Mouse (Mus musculus) megakaryocyte progenitor cell, adult 5-6 weeks (primary cell): ENCODE data around the gene Atp6v0a2. TPM values are rescaled to one million over a fixed set of nuclear protein-coding genes. Genes with fewer than 3 reads are reported as not detected.

Experiments
- ATAC-seq: replicated peaks from 2 replicates; pipeline ENCODE4 v1.8.0; 2016; ENCODE audit warnings: mild to moderate bottlenecking, moderate TSS enrichment, inconsistent platforms; ENCODE audit not compliant: poor library complexity
- total RNA-seq, 2 experiments: library from RNA; stranded (forward) in 1 of 2; stranded (reverse) in 1 of 2; fragments of 157-497, 149-512 nt in 1 of 2; fragments of 200-1000 nt in 1 of 2; gene quantifications; 2 replicates each; pipeline versions ENCODE4 v1.2.3 to v1.2.4; 2015 to 2017

The Atp6v0a2 gene
- total RNA-seq, 2 experiments from 2014 or later, result 13.8 to 15.4 TPM

DNA sequence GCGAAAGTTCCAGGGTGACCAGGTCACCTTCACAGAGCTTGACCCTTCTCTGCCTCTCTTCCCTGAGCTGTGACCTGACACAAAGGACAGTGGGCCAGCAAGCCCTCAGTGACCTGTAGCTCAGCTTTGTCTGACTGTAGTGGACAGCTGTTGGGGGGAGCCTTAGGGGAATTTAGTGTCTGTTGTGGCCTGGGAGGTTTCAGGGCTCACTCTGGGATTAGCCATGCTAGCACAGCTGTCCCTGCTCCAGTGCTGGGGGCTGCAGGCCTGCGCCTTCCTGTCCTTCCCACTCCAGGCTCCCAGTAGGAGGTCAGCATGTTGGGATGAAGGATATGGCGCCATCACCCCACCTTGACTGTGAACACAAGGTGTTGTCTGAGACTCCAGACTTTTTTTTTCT is 7.8 kb downstream of the Atp6v0a2 start:
- ATAC-seq, result no peak

DNA sequence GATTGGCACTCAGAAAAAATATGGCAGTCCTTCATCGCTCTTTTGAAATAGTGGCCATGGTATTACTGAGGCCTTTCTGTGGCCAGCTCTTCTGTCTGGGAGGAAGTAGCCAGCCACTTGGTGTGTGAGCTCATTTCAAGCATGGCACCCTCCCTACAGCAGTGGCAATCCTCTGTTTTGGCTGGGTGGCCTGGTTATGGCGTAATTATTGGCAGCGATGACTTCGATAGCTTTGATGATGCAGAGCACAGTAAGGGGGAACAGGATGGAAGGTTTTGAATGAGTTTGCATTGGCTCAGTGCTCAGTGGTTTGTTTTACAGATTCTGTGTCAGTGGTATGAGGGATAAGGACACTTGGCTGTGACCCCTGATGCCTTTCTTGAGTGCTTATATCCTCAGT is 8.3 kb downstream of the Atp6v0a2 start:
- no peak for ATAC-seq

DNA sequence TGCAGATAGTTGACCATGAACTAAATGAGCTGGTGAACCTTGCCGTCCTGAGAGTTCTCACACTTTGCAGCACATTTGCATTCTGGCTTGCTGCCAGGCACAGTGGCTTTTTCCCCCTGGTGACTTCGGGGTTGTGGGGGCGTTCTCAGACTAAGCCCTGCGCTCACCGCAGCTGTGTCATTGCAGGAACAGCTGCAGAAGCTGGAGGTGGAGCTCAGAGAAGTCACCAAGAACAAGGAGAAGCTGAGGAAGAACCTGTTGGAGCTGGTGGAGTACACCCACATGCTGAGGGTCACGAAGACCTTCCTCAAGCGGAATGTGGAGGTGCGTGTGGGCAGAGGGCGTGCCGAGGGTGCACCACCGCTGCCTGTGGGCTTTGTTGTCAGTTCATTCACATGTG is 8.9 kb downstream of the Atp6v0a2 start:
- ATAC-seq, result no peak

DNA sequence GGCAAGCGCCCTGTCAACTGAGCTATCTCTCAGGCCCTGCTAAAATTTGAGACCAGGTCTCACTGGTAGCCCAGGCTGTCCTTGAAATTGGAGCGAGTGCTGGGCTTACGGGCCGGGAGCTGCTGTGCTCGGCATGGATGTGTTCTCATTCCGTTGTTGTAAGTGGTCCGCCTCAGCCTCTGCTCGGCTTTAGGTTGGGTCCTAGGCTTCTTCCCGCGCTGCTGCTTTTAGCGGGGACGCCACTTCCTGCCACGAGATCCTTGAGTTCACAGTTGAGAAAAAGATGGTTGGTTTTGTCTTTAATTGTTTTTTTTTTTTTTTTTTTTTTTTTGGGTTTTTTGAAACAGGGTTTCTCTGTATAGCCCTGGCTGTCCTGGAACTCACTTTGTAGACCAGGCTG is 9.5 kb downstream of the Atp6v0a2 start:
- no peak for ATAC-seq

DNA sequence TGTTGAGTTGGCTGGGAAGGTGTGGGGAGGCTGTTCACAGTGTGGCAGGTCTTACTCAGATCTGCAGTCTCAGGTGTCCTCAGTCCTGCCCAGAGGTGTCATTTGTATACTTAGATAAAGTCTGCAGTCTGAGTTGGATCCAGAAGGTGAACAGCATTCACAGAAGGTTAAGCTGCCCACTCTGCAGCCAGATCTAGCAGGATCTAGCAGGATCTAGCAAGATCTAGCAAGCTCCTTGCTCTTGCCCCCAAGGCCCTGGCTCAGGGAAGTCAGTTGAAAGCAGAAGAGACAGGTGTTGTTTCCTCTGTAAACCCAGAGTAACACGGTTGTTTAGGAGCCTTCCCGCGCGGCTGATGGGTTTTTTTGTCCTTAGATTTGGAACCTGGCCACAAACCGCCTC is 85.4 kb downstream of the Atp6v0a2 start:
- no peak for ATAC-seq

DNA sequence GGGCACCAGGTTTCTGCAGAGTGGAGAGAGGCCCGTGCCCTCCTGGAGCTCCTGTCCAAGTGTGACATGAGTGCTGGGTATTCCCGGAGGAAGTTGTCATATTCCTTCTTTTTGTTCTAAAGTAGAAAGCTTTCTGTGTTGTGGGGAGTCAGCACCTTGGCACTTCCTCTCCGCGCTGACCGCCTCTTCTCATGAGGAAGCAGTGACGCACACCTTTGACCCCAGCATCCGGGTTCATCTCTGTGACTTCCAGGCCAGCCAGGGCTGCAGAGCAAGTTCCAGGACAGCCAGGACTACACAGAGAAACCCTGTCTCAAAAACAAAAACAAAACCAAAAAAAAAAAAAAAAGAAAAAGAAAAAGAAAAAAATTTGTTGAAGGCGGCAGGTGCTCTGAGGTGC is 86.8 kb downstream of the Atp6v0a2 start:
- no peak for ATAC-seq

DNA sequence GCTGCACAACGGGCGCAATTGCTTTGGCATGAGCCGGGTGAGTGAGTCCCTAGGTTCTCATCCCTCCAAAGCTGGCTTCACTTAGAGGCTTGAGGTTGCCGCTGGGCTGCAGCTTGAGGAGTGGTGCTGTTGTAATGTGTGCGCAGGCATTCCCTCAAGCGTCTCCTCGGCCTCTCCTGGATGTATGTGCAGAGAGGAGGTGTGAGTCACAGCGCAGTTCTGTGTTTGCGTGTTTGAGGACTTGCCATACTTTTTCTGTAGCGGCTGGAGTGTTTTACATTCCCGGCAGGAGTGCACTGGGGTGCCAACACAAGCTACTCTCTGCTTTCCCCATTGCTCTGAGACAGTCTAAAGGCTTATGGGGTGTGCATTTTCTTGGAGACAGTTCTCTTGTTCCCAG is 89.6 kb downstream of the Atp6v0a2 start:
- ATAC-seq, result no peak

DNA sequence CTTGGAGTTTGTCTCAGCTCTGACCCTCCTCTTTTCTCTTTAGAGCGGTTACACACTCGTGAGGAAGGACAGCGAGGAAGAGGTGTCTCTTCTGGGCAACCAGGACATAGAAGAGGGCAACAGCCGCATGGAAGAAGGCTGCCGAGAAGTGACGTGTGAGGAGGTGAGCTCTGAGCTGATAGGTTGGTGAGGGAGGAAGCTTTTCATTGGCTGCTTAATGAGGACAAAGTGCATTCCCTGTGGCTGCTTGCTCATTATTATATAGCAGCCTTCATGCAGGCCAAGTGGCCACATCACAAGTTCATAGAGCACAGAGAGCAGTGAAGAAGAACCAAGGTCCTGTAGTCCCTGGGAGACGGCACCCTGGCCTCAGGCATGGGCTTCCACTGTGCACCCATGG is 90.0 kb downstream of the Atp6v0a2 start:
- ATAC-seq, result no peak

DNA sequence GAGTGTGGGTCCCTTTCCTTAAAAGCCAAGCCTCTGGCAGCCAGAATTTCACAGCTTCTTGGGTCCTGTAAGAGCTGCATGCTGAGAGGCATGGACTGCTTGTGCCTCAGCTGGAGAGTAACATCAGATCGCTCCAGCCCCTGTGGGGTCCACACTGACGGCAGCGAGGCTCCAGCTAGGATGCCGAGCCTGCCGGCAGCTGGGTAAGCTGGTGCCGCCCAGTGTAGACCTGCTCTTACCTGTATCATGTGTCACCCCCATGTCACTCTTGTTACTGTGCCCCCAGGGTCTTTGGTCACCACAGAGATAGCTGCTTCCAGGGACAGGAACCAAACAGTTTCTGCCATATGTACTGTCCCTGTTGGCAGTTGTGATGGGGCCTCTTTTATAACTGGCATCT is 94.7 kb downstream of the Atp6v0a2 start:
- no peak for ATAC-seq

DNA sequence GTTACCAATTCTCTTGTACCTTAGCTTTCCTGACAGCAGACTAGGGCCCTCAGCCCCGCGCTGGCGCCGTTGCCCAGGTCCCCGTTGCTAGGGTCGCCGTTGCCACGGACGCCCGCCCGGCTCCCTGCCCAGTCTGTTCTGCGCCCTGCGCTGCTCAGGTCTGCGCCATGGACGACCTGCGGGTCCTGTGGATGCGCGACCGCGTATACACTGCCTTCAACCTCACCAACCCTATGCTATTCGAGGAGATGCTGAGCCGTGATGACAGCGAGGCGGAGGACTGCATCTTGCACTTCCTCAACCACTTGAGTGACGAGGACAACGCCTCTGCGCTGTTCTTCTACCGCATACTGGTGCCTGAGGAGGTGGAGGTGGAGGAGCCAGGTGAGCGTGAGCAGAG is 96.6 kb downstream of the Atp6v0a2 start, which contains the start of gene Dnah10:
Gene Dnah10 (plus strand): TSS at position 89 of the 400 bp plus-strand sequence.
- ATAC-seq, result peak; percentile 23; the same call in 1 of the 2 replicates

DNA sequence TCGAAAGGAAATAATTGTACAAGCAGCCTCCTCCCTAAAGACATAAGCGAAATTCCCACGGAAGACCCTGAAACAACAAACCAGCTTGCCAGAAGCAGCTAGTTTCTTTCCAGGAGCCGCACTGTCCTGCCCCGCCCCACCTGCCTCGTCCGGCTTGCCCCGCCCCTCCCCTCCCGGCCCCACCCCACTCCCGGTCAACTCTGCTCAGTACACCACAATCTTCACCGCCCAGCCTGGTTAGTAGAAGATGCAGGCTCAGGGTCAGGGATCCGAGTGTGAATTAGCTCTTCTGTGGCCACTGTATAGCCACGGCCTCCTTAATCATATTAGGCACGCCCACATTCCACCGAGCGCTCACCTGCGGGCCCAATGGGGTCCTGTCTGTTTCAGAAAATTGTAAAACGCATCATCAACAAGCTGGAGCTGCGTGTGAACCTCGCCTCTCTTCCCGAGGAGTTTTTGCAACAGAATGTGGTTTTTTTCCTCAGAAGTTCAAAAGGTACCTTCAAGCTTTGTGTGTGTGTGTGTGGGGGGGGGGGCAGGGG is 101.4 kb downstream of the Atp6v0a2 start:
- ATAC-seq, result peak; percentile 54

DNA sequence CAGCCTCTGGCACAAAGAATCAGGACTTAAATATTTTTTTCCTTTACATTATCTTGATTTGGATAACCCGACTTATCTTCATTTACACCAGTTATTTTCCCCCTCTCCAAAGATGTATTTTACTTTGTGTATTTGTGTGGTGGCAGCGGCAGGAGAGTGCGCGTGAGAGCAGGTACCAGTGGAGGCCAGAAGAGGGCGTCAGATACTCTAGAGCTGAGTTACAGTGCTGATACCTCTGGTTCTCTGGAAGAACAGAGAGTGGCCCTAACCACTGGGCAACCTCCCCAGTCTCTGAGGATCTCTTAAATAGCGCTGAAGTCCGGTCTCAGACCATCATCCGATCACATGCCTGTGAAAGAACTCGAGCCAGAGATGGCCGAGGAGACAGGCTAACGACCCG is 105.6 kb downstream of the Atp6v0a2 start:
- ATAC-seq, result no peak

DNA sequence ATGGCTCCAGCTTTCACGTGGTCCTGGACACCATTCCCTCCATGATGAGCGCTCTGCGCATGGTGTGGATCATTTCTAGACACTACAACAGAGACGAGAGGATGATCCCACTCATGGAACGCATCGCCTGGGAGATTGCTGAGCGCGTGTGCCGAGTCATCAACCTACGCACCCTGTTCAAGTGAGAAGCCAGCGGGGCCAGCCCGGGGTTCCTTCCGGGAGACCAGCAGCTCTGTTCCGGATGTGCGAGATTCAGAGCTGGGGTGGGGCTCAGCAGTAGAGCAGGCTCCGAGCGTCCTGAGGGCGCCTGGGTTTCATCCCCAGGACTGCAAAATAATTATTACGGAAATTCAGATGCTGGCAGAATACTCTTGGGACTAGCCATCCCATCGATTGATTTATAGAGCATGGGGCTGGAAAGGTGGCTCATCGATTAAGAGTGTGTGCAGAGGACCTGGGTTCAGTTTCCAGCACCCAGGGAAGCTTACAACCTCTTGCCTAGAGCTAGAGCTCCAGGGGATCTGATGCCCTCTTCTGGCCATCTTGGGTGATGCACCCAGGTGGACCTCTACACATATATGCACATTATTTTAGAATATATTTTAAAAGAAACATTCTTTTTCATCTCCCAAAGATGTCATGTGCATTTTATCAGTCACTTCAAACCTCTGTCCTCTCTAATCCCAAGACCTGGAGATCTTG is 113.7 kb downstream of the Atp6v0a2 start:
- no peak for ATAC-seq

DNA sequence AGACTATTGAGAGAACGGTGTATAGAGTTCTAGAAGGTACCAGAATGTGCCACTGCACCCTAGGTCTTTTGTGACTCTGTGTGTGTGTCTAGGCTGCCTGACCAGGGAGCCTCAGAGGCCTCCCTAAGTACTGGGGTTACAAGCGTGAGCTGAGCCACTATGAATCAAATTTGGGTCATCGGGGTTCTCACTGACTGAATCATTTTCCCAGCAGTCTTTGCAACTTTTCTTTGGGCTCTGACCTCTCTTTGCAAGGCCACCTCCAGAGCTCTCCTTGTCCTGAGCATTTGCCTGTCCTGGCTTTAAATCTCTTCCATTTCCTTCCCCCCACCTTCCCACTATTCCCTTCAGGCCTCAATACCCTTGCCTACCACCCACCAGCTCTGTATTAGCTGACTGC is 115.5 kb downstream of the Atp6v0a2 start:
- no peak for ATAC-seq

DNA sequence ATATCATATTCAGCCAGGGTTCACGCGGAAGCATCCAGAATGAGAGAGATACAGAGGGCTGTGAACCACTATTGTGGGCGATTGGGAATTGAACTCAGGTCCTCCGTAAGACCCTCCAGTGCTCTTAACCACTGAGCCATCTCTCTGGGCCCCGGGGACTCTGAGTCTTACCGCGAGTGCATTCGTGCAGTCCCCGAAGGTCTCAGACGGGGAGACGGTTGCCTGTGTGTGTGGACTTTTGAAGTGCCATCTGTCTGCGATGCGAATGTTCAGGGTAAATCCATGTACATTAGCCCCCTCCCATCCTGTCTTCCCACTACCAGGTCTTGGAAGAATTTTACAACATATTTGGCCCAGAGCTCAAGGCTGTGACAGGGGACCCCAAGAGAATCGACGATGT is 117.8 kb downstream of the Atp6v0a2 start:
- no peak for ATAC-seq

DNA sequence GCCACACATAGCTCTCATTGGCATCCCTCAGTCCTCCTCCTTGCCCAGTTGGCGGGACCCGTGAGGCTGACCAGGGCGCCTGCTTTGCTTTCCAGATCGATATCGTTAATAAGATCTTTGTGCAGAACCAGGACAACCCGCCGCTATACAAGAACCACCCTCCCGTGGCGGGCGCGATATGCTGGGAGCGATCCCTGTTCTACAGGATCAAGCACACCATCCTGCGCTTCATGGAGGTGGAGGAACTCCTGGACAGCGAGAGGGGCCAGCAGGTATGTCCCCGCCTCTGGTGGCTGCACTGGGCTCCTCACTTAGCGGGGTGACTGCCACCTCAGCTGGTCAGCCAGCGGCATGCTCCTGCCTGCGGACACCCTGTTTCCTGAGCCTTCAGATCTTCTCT is 119.9 kb downstream of the Atp6v0a2 start:
- ATAC-seq, result no peak

DNA sequence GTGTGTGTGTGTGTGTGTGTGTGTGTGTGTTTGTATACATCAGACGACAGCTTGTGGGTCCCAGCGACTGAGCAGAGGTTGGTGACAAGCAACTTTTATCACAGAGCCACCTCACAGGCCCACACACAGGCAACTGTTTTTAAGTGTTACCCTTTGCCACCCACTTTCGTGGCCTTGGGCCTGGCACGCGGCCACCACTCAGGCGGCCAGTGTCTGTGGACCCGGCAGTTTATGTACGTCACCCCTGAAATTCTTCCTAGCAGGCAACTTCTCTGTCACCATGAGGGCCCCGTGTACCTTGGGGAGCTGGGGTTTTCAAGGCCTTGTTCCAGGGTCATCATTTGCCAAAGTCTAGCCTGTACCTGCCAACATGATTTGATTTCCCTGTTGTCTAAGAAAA is 123.3 kb downstream of the Atp6v0a2 start:
- ATAC-seq, result no peak

DNA sequence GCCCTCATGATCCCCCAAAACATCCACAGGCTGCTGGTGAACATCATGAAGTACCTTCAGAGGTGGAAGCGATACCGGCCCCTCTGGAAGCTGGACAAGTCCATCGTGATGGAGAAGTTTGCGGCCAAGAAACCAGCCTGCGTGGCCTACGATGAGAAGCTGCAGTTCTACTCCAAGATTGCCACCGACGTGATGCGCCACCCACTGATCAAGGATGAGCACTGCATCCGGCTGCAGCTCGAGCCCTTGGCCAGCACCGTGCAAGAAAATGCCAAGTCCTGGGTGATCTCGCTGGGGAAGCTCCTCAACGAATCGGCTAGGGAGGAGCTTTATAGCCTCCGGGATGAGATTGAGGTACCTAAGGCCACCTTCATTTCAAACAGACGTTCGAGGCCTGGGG is 132.6 kb downstream of the Atp6v0a2 start:
- peak; percentile 75 for ATAC-seq

DNA sequence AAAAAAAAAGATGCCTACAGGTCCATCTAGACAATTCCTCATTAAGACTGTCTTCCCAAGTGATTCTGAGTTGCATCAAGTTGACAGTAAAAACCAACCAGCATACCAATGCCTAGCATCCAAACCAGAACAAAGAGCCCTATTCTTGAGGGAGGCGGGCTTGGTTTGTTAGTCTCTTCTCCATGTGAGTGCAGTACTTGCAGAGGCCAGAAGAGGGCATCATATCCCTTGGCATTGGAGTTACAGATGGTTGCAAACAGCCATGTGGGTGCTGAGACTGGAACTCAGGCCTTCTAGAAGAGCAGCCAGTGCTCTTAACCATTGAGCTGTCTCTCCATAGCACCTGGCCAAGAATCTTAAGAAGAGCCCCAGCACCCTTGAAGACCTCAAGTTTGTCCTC is 133.4 kb downstream of the Atp6v0a2 start:
- no peak for ATAC-seq
